Mouse (Mus musculus) embryonic facial prominence, embryonic 13.5 days (tissue): Measurements from ENCODE around the gene Pllp. TPM values are rescaled to one million over a fixed set of nuclear protein-coding genes. Genes with fewer than 3 reads are reported as not detected.

Experiments
- ATAC-seq: fragments of 200-750 bp; cut with Nextera tagmentation; 2 replicates; pipeline ENCODE4 v1.8.0; 2017; ENCODE audit warnings: low read depth; ENCODE audit not compliant: insufficient number of reproducible peaks, insufficient read depth, low FRiP score, low TSS enrichment
- H3K27ac ChIP-seq: fragments of 300-500 bp; sonication (generic); 2 replicates; pipeline ENCODE4 v1.5.1; 2015; ENCODE audit warnings: moderate library complexity, mild to moderate bottlenecking, inconsistent platforms
- H3K27me3 ChIP-seq: fragments of 300-500 bp; sonication (generic); 2 replicates; pipeline ENCODE4 v1.6.1; 2015; ENCODE audit warnings: mild to moderate bottlenecking, inconsistent platforms
- H3K36me3 ChIP-seq: fragments of 300-500 bp; sonication (generic); 2 replicates; pipeline ENCODE4 v1.6.1; 2015; ENCODE audit warnings: mild to moderate bottlenecking, inconsistent platforms
- H3K4me1 ChIP-seq: fragments of 300-500 bp; sonication (generic); 2 replicates; pipeline ENCODE4 v1.6.1; 2015; ENCODE audit warnings: inconsistent platforms
- H3K4me2 ChIP-seq: fragments of 300-500 bp; sonication (generic); 2 replicates; pipeline ENCODE4 v1.6.1; 2015; ENCODE audit warnings: moderate library complexity, mild to moderate bottlenecking, inconsistent platforms
- H3K4me3 ChIP-seq: fragments of 300-500 bp; sonication (generic); 2 replicates; pipeline ENCODE4 v1.5.1; 2015; ENCODE audit warnings: mild to moderate bottlenecking, inconsistent platforms
- H3K9ac ChIP-seq: fragments of 300-500 bp; sonication (generic); 2 replicates; pipeline ENCODE4 v1.6.1; 2015; ENCODE audit warnings: mild to moderate bottlenecking, inconsistent platforms
- H3K9me3 ChIP-seq: fragments of 300-500 bp; sonication (generic); 2 replicates; pipeline ENCODE4 v1.6.1; 2016; ENCODE audit warnings: inconsistent platforms
- WGBS: fragments of 180-500 bp; shearing (Covaris S2); methylation state at CpG from one replicate; pipeline ENCODE4 v1.1.7; 2015; ENCODE audit warnings: mixed read lengths; 5-methylcytosine and 5-hydroxymethylcytosine counted together
- polyA plus RNA-seq: library from polyadenylated mRNA; unstranded; fragments of >200 nt; fragmentation: Nextera tagmentation; extraction: Ambion mirVana; gene quantifications from 2 replicates; pipeline ENCODE4 v1.2.1, GENCODE M21; 2015

Gene Pllp
- polyA plus RNA-seq, 1 experiment from 2014 or later, result 3.4 TPM

DNA sequence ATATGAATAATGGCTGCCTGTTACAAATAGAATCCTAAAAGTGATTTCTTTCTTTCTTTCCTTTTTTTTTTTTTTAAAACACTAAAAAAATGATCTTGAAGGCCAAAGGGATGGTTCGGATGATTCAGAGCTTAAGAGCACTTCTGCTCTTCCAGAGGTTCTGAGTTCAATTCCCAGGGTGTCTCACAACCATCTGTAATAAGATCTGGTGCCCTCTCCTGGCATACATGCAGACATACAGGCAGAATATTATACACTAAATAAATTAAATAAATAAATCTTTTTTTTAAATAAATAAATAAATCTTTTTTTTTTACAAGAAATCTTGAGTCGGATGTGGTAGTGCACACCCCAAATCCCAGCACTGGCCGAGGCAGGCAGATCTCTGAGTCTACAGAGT, 54.1 kb downstream of the Pllp start:
- Histone ChIP-seq H3K9me3 (no peaks in the 10 kb centered on the region), H3K4me3 (no peak overlapping the region), H3K27ac (no peak overlapping the region), H3K9ac (no peak overlapping the region), H3K4me1 (no peaks in the 10 kb centered on the region), H3K4me2 (no peak overlapping the region), H3K27me3 (no peaks in the 10 kb centered on the region), H3K36me3 (peaks cover 82% of the 10 kb centered on the region)
- no peak for ATAC-seq
- 91% methylated on average over 3 of the region's 3 CpGs for WGBS

DNA sequence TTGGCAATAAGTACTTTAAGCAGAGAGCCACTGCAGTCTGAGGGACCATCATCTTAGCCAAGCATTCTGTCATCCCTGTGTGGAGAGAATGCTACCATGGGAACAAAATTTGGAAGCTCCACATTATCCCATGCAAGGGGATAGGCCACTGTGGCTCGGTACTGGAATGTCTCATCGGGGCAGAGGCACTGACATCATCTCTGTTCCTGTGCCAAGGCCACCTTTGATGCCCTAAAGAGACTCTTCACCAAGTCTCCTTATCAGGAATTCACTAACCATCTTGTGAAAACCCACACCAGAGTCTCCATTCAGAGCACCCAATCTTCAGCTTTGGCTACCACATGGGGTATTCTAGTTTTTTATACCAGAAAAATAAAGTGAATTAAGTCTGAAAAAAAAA, 54.9 kb downstream of the Pllp start:
- WGBS, result 98% methylated on average over 2 of the region's 2 CpGs
- Histone ChIP-seq H3K9ac (no peak overlapping the region), H3K4me2 (no peak overlapping the region), H3K27ac (no peak overlapping the region), H3K4me3 (no peak overlapping the region), H3K4me1 (no peaks in the 10 kb centered on the region), H3K36me3 (peaks cover 82% of the 10 kb centered on the region), H3K27me3 (no peaks in the 10 kb centered on the region), H3K9me3 (no peaks in the 10 kb centered on the region)
- no peak for ATAC-seq

DNA sequence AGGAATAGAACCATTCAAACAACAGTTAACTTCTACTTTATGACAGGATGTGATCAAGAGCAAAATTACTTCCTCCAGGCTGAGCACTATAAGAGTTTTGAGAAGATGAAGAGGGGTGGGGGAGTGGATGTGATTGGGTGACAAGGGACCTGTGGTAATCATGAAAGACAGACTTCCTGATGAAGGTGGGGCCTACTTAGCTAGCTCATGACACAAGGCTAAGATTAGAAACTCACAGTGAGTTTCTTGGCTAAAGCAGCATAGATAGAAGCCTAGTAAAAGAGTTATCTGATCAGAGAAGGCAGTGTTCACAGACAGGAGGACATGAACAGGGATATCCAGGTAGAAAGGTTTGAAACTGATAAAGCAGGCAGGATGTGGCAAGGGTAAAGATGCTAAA, 61.9 kb downstream of the Pllp start:
- Histone ChIP-seq H3K9ac (no peak overlapping the region), H3K4me1 (no peaks in the 10 kb centered on the region), H3K4me3 (no peak overlapping the region), H3K27ac (no peak overlapping the region), H3K27me3 (no peaks in the 10 kb centered on the region), H3K4me2 (no peak overlapping the region), H3K9me3 (no peaks in the 10 kb centered on the region), H3K36me3 (peaks cover 83% of the 10 kb centered on the region)
- ATAC-seq, result no peak

DNA sequence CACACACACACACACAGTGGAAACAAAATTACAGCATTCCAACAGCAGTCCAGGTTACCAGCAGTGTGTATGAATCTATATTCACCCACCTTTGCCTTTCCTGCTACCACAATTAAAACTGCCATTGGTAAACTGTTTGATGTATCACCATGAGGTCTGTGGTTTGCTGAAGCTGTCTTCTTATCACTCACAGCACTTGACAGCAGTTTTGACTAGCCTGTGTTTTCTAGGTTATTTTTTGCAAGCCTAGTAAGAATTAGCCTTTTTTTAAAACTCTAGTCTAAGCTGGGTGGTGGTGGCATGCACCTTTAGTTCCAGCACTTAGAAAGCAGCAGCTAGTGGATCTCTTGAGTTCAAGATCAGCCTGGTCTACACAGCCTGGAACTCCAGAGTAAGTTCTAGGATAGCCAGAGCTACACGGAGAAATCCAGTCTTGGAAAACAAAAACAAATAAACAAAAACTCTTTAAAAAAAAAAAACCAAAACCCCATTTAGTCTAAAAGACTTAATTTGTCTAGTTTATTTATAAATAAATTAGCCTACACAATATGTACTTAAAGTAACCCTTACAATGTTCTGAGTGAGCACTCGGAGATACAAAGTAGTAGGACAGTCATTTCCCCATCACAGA, 62.4 kb downstream of the Pllp start:
- 90% methylated on average over 2 of the region's 2 CpGs for WGBS
- H3K36me3 ChIP-seq, result peaks cover 82% of the 10 kb centered on the region
- no peak overlapping the region for H3K9ac ChIP-seq
- H3K4me2 ChIP-seq, result no peak overlapping the region
- ATAC-seq, result no peak
- no peak overlapping the region for H3K4me3 ChIP-seq
- H3K27me3 ChIP-seq, result no peaks in the 10 kb centered on the region
- H3K27ac ChIP-seq, result no peak overlapping the region
- no peaks in the 10 kb centered on the region for H3K4me1 ChIP-seq
- H3K9me3 ChIP-seq, result no peaks in the 10 kb centered on the region

Other genes starting within 250 kb of the Pllp start
- gene Cpne2, start 163.3 kb downstream of the Pllp start, polyA plus RNA-seq, result 12.0 and 12.6 TPM in 2 replicates
- 44.1 and 48.1 TPM in 2 replicates for gene Rspry1, start 94.3 kb downstream of the Pllp start, polyA plus RNA-seq
- 77.1 and 85.3 TPM in 2 replicates for gene Fam192a, start 94.3 kb downstream of the Pllp start, polyA plus RNA-seq
- 152 and 163 TPM in 2 replicates for gene Arl2bp, start 29.7 kb downstream of the Pllp start, polyA plus RNA-seq
- gene Ccl22, start 49.3 kb upstream of the Pllp start, polyA plus RNA-seq, result not detected in 2 replicates
- 7.8 and 9.8 TPM in 2 replicates for gene Cx3cl1, start 75.7 kb upstream of the Pllp start, polyA plus RNA-seq
- not detected in 2 replicates for gene Ccl17, start 114.2 kb upstream of the Pllp start, polyA plus RNA-seq
- 61.8 and 65.9 TPM in 2 replicates for gene Coq9, start 142.0 kb upstream of the Pllp start, polyA plus RNA-seq
- gene Ciapin1, start 142.1 kb upstream of the Pllp start, polyA plus RNA-seq, result 109 and 123 TPM in 2 replicates
- 152 and 159 TPM in 2 replicates for gene Polr2c, start 161.2 kb upstream of the Pllp start, polyA plus RNA-seq
- gene Dok4, start 180.1 kb upstream of the Pllp start, polyA plus RNA-seq, result 23.2 and 23.7 TPM in 2 replicates
- 38.0 and 40.7 TPM in 2 replicates for gene Ccdc102a, start 221.8 kb upstream of the Pllp start, polyA plus RNA-seq
- gene Adgrg5, start 227.4 kb upstream of the Pllp start, polyA plus RNA-seq, result 0.07 and 0.12 TPM in 2 replicates